Mouse (Mus musculus): ENCODE measurements around the gene AU022252. TPM values are rescaled to one million over a fixed set of nuclear protein-coding genes. Genes with fewer than 3 reads are reported as not detected.
"Not testable (repeated sequence)": the region's sequence is repeated elsewhere in the genome, so short reads cannot be mapped to it uniquely, and the experiment has no call there.

Gene AU022252
- 18.1 and 19.6 TPM in 2 replicates for polyA plus RNA-seq (2016; fragmentation: Nextera tagmentation; extraction: Ambion mirVana)

- H3K4me2 ChIP-seq: peak within 1 kb of the TSS; percentile 100
- ATAC-seq: peak; percentile 96
- WGBS (ENCODE audit: insufficient replicate concordance): under 1% methylated on average over 71 of the region's 71 CpGs
- peaks cover 23% of the 10 kb centered on the region for H3K36me3 ChIP-seq
- H3K27ac ChIP-seq: peak within 1 kb of the TSS; percentile 69
- no peaks in the 10 kb centered on the region for H3K27me3 ChIP-seq (replicated peaks)
- H3K4me1 ChIP-seq: peaks cover 29% of the 10 kb centered on the region
- peak within 1 kb of the TSS; percentile 90 for H3K4me3 ChIP-seq
- no peaks in the 10 kb centered on the region for H3K9me3 ChIP-seq (replicated peaks)
- H3K9ac ChIP-seq: peak within 1 kb of the TSS; percentile 86
Measured at GRCm38 (mm10) chr4:119232410-119233255, at the start of gene AU022252, which contains the start of gene P3h1. TSS of gene AU022252 (minus strand) at chr4:119232712. TSS of gene P3h1 (plus strand) at chr4:119232915.

- peaks cover 95% of the 10 kb centered on the region for H3K36me3 ChIP-seq
- ATAC-seq; H3K27me3 ChIP-seq (replicated peaks); H3K9me3 ChIP-seq (replicated peaks); H3K27ac ChIP-seq; H3K9ac ChIP-seq; H3K4me3 ChIP-seq; H3K4me2 ChIP-seq: not testable (repeated sequence)
- WGBS (ENCODE audit: insufficient replicate concordance): 76% methylated on average over 15 of the region's 15 CpGs
- H3K4me1 ChIP-seq: peaks cover 13% of the 10 kb centered on the region; the same call in 1 of the 2 replicates
Measured at GRCm38 (mm10) chr4:119278784-119279183, 46.3 kb upstream of the AU022252 start.

- no peak for ATAC-seq
- Histone ChIP-seq H3K9ac (no peak overlapping the region), H3K4me2 (no peak overlapping the region), H3K27ac (peak overlapping the region; percentile 37), H3K4me3 (no peak overlapping the region), H3K9me3 (replicated peaks) (no peaks in the 10 kb centered on the region), H3K4me1 (peaks cover 26% of the 10 kb centered on the region), H3K36me3 (peaks cover 95% of the 10 kb centered on the region), H3K27me3 (replicated peaks) (no peaks in the 10 kb centered on the region)
- WGBS (ENCODE audit: insufficient replicate concordance): 65% methylated on average over 2 of the region's 2 CpGs
Measured at GRCm38 (mm10) chr4:119275726-119276125, 43.2 kb upstream of the AU022252 start.

- Histone ChIP-seq H3K36me3 (peaks cover 96% of the 10 kb centered on the region), H3K9ac (no peak overlapping the region), H3K9me3 (replicated peaks) (no peaks in the 10 kb centered on the region), H3K4me1 (peaks cover 27% of the 10 kb centered on the region), H3K27ac (peak overlapping the region; percentile 37), H3K4me3 (no peak overlapping the region), H3K4me2 (no peak overlapping the region), H3K27me3 (replicated peaks) (no peaks in the 10 kb centered on the region)
- WGBS (ENCODE audit: insufficient replicate concordance): 13% methylated on average over 2 of the region's 2 CpGs
- ATAC-seq: peak; percentile 36
Measured at GRCm38 (mm10) chr4:119275226-119275625, 42.7 kb upstream of the AU022252 start.

- Histone ChIP-seq H3K9me3 (replicated peaks) (no peaks in the 10 kb centered on the region), H3K27ac (peak overlapping the region; percentile 13; the same call in 1 of the 2 replicates), H3K27me3 (replicated peaks) (no peaks in the 10 kb centered on the region), H3K36me3 (peaks cover 96% of the 10 kb centered on the region), H3K4me2 (no peak overlapping the region), H3K4me3 (no peak overlapping the region), H3K9ac (no peak overlapping the region), H3K4me1 (peaks cover 27% of the 10 kb centered on the region)
- no peak for ATAC-seq
- 80% methylated on average over 1 of the region's 1 CpGs for WGBS (ENCODE audit: insufficient replicate concordance)
Measured at GRCm38 (mm10) chr4:119274627-119275026, 42.1 kb upstream of the AU022252 start.

- Histone ChIP-seq H3K9me3 (replicated peaks) (no peaks in the 10 kb centered on the region), H3K4me2 (no peak overlapping the region), H3K27me3 (replicated peaks) (no peaks in the 10 kb centered on the region), H3K27ac (no peak overlapping the region), H3K36me3 (peaks cover 23% of the 10 kb centered on the region), H3K4me3 (no peak overlapping the region), H3K9ac (no peak overlapping the region), H3K4me1 (peaks cover 9% of the 10 kb centered on the region)
- WGBS (ENCODE audit: insufficient replicate concordance): 53% methylated on average over 13 of the region's 13 CpGs
- ATAC-seq: no peak
Measured at GRCm38 (mm10) chr4:119266606-119267005, 34.1 kb upstream of the AU022252 start.

GRCm38 (mm10) chr4:119263459-119263858, 30.9 kb upstream of the AU022252 start:
- no peak overlapping the region for H3K9ac ChIP-seq
- H3K9me3 ChIP-seq (replicated peaks): no peaks in the 10 kb centered on the region
- no peak overlapping the region for H3K4me3 ChIP-seq
- H3K27ac ChIP-seq: no peak overlapping the region
- H3K27me3 ChIP-seq (replicated peaks): no peaks in the 10 kb centered on the region
- H3K36me3 ChIP-seq: no peaks in the 10 kb centered on the region; the same call in 1 of the 2 replicates
- 0 out of 2 replicates have a peak, but pooled peaks cover 5% of the 10 kb centered on the region for H3K4me1 ChIP-seq
- ATAC-seq: no peak
- no peak overlapping the region for H3K4me2 ChIP-seq
- WGBS (ENCODE audit: insufficient replicate concordance): 68% methylated on average over 3 of the region's 3 CpGs

GRCm38 (mm10) chr4:119262483-119262882, 30.0 kb upstream of the AU022252 start:
- no peak overlapping the region for H3K9ac ChIP-seq
- ATAC-seq: no peak
- 78% methylated on average over 5 of the region's 5 CpGs for WGBS (ENCODE audit: insufficient replicate concordance)
- H3K4me3 ChIP-seq: no peak overlapping the region
- no peak overlapping the region for H3K27ac ChIP-seq
- H3K4me1 ChIP-seq: 0 out of 2 replicates have a peak, but pooled peaks cover 5% of the 10 kb centered on the region
- no peaks in the 10 kb centered on the region for H3K9me3 ChIP-seq (replicated peaks)
- H3K27me3 ChIP-seq (replicated peaks): no peaks in the 10 kb centered on the region
- H3K4me2 ChIP-seq: no peak overlapping the region
- no peaks in the 10 kb centered on the region for H3K36me3 ChIP-seq

GRCm38 (mm10) chr4:119261087-119261713, 28.7 kb upstream of the AU022252 start:
- no peak overlapping the region for H3K27ac ChIP-seq
- no peak for ATAC-seq
- H3K4me1 ChIP-seq: 0 out of 2 replicates have a peak, but pooled peaks cover 5% of the 10 kb centered on the region
- no peak overlapping the region for H3K4me2 ChIP-seq
- no peaks in the 10 kb centered on the region for H3K27me3 ChIP-seq (replicated peaks)
- no peak overlapping the region for H3K9ac ChIP-seq
- 22% methylated on average over 7 of the region's 7 CpGs for WGBS (ENCODE audit: insufficient replicate concordance)
- no peaks in the 10 kb centered on the region for H3K9me3 ChIP-seq (replicated peaks)
- H3K36me3 ChIP-seq: no peaks in the 10 kb centered on the region
- H3K4me3 ChIP-seq: no peak overlapping the region

GRCm38 (mm10) chr4:119259344-119260254, 27.1 kb upstream of the AU022252 start:
- Histone ChIP-seq H3K27ac (no peak overlapping the region), H3K9me3 (replicated peaks) (no peaks in the 10 kb centered on the region), H3K4me2 (no peak overlapping the region), H3K9ac (no peak overlapping the region), H3K27me3 (replicated peaks) (peaks cover 6% of the 10 kb centered on the region; the same call in 1 of the 2 replicates), H3K4me1 (0 out of 2 replicates have a peak, but pooled peaks cover 5% of the 10 kb centered on the region), H3K36me3 (no peaks in the 10 kb centered on the region), H3K4me3 (no peak overlapping the region)
- peak; percentile 57 for ATAC-seq
- WGBS (ENCODE audit: insufficient replicate concordance): 60% methylated on average over 15 of the region's 15 CpGs

- no peak overlapping the region for H3K4me3 ChIP-seq
Measured at GRCm38 (mm10) chr4:119257083-119257482, 24.6 kb upstream of the AU022252 start.

More at GRCm38 (mm10) chr4:119257083-119257482, 24.6 kb upstream of the AU022252 start:
- Histone ChIP-seq H3K36me3 (no peaks in the 10 kb centered on the region), H3K4me1 (0 out of 2 replicates have a peak, but pooled peaks cover 7% of the 10 kb centered on the region), H3K27ac (no peak overlapping the region), H3K9me3 (replicated peaks) (no peaks in the 10 kb centered on the region), H3K9ac (no peak overlapping the region), H3K4me2 (no peak overlapping the region), H3K27me3 (replicated peaks) (peaks cover 6% of the 10 kb centered on the region; the same call in 1 of the 2 replicates)
- ATAC-seq: no peak
- WGBS (ENCODE audit: insufficient replicate concordance): 66% methylated on average over 6 of the region's 6 CpGs
